Mouse (Mus musculus) neural tube, embryonic 12.5 days (tissue): ENCODE measurements around the gene Slc44a4. TPM values are rescaled to one million over a fixed set of nuclear protein-coding genes. Genes with fewer than 3 reads are reported as not detected.

Experiments
- ATAC-seq: fragments of 200-750 bp; cut with Nextera tagmentation; 2 replicates; pipeline ENCODE4 v1.8.0; 2017; ENCODE audit warnings: low read depth, mild to moderate bottlenecking, moderate TSS enrichment, moderate library complexity; ENCODE audit not compliant: low FRiP score
- H3K27ac ChIP-seq: fragments of 300-500 bp; sonication (generic); 2 replicates; pipeline ENCODE4 v1.5.1; 2016
- H3K27me3 ChIP-seq: fragments of 300-500 bp; sonication (generic); replicated peaks from 2 replicates; pipeline ENCODE4 v1.6.1; 2016; ENCODE audit warnings: mild to moderate bottlenecking
- H3K36me3 ChIP-seq: fragments of 300-500 bp; sonication (generic); 2 replicates; pipeline ENCODE4 v1.6.1; 2016; ENCODE audit warnings: mild to moderate bottlenecking
- H3K4me1 ChIP-seq: fragments of 300-500 bp; sonication (generic); 2 replicates; pipeline ENCODE4 v1.6.1; 2016
- H3K4me2 ChIP-seq: fragments of 300-500 bp; sonication (generic); replicated peaks from 2 replicates; pipeline ENCODE4 v1.6.1; 2016; ENCODE audit warnings: mild to moderate bottlenecking
- H3K4me3 ChIP-seq: fragments of 300-500 bp; sonication (generic); 2 replicates; pipeline ENCODE4 v1.5.1; 2016
- H3K9ac ChIP-seq: fragments of 300-500 bp; sonication (generic); 2 replicates; pipeline ENCODE4 v1.6.1; 2016; ENCODE audit warnings: mild to moderate bottlenecking
- H3K9me3 ChIP-seq: fragments of 300-500 bp; sonication (generic); 2 replicates; pipeline ENCODE4 v1.6.1; 2016; ENCODE audit warnings: mild to moderate bottlenecking
- WGBS: fragments of 180-500 bp; shearing (Covaris S2); methylation state at CpG from one replicate; pipeline ENCODE4 v1.1.7; 2016; 5-methylcytosine and 5-hydroxymethylcytosine counted together
- polyA plus RNA-seq: library from polyadenylated mRNA; unstranded; fragments of >200 nt; fragmentation: Nextera tagmentation; extraction: Ambion mirVana; gene quantifications from 2 replicates; pipeline ENCODE4 v1.2.1, GENCODE M21; 2016

The Slc44a4 gene
- polyA plus RNA-seq, 1 experiment from 2014 or later, result not detected

- ATAC-seq, result peak; percentile 96
- Histone ChIP-seq H3K4me3 (peak within 1 kb of the TSS; percentile 68), H3K36me3 (peaks cover 14% of the 10 kb centered on the region; the same call in 1 of the 2 replicates), H3K9me3 (no peaks in the 10 kb centered on the region), H3K27me3 (no peaks in the 10 kb centered on the region), H3K4me2 (peak within 1 kb of the TSS; percentile 96), H3K27ac (no peak within 1 kb of the TSS), H3K9ac (peak within 1 kb of the TSS; percentile 80), H3K4me1 (peaks cover 11% of the 10 kb centered on the region; the same call in 1 of the 2 replicates)
- under 1% methylated on average over 35 of the region's 38 CpGs for WGBS
Measured at GRCm38 (mm10) chr17:34931061-34931734, 16.9 kb downstream of the Slc44a4 start, which contains the start of gene Neu1. Neu1 (plus strand) TSS chr17:34931253.

DNA sequence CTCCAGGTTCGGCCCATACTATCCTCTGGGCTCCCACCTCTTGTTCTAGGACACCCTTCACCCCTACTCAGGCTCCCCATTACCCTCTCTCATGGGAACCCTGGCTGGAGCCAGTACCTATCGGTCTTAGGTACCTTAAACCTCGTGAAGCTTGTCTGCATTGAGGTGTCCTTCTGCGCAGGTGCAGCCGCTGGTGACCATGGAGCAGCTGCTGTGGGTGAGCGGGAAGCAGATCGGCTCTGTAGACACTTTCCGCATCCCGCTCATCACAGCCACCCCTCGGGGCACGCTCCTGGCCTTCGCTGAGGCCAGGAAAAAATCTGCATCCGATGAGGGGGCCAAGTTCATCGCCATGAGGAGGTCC, 17.5 kb downstream of the Slc44a4 start:
- WGBS, result 11% methylated on average over 14 of the region's 14 CpGs
- peaks cover 11% of the 10 kb centered on the region; the same call in 1 of the 2 replicates for H3K4me1 ChIP-seq
- no peak overlapping the region for H3K27ac ChIP-seq

GRCm38 (mm10) chr17:34932287-34932686, 18.0 kb downstream of the Slc44a4 start:
- Histone ChIP-seq H3K9ac (peak overlapping the region; percentile 80; the same call in 1 of the 2 replicates), H3K4me3 (no peak overlapping the region), H3K36me3 (peaks cover 18% of the 10 kb centered on the region), H3K27me3 (no peaks in the 10 kb centered on the region), H3K4me1 (peaks cover 11% of the 10 kb centered on the region; the same call in 1 of the 2 replicates), H3K27ac (no peak overlapping the region), H3K4me2 (peak overlapping the region; percentile 96), H3K9me3 (no peaks in the 10 kb centered on the region)
- ATAC-seq, result no peak
- WGBS, result 93% methylated on average over 8 of the region's 8 CpGs

More for the DNA sequence above, 17.5 kb downstream of the Slc44a4 start:
- Histone ChIP-seq H3K27me3 (no peaks in the 10 kb centered on the region), H3K9me3 (no peaks in the 10 kb centered on the region), H3K9ac (peak overlapping the region; percentile 80), H3K4me3 (peak overlapping the region; percentile 68), H3K36me3 (peaks cover 18% of the 10 kb centered on the region), H3K4me2 (peak overlapping the region; percentile 96)
- ATAC-seq, result peak; percentile 31

DNA sequence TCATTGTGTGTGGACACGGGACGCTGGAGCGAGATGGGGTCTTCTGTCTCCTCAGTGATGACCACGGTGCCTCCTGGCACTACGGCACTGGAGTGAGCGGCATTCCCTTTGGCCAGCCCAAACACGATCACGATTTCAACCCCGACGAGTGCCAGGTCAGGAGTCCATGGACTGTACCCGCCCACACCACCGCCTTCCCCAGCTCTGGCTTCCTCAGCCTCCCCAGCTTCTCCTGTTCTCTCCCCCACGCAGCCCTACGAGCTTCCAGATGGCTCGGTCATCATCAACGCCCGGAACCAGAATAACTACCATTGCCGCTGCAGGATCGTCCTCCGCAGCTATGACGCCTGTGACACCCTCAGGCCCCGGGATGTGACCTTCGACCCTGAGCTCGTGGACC, 19.8 kb downstream of the Slc44a4 start:
- H3K27me3 ChIP-seq, result no peaks in the 10 kb centered on the region
- no peak overlapping the region for H3K9ac ChIP-seq
- H3K4me1 ChIP-seq, result peaks cover 11% of the 10 kb centered on the region; the same call in 1 of the 2 replicates
- H3K4me3 ChIP-seq, result no peak overlapping the region
- H3K36me3 ChIP-seq, result peaks cover 18% of the 10 kb centered on the region
- H3K4me2 ChIP-seq, result 0 out of 2 replicates have a peak overlapping the region, but pooled peaks have one; percentile 0
- no peaks in the 10 kb centered on the region for H3K9me3 ChIP-seq
- no peak overlapping the region for H3K27ac ChIP-seq
- ATAC-seq, result no peak
- 76% methylated on average over 24 of the region's 24 CpGs for WGBS

- no peak for ATAC-seq
Measured at GRCm38 (mm10) chr17:34934830-34935229, 20.6 kb downstream of the Slc44a4 start.

DNA sequence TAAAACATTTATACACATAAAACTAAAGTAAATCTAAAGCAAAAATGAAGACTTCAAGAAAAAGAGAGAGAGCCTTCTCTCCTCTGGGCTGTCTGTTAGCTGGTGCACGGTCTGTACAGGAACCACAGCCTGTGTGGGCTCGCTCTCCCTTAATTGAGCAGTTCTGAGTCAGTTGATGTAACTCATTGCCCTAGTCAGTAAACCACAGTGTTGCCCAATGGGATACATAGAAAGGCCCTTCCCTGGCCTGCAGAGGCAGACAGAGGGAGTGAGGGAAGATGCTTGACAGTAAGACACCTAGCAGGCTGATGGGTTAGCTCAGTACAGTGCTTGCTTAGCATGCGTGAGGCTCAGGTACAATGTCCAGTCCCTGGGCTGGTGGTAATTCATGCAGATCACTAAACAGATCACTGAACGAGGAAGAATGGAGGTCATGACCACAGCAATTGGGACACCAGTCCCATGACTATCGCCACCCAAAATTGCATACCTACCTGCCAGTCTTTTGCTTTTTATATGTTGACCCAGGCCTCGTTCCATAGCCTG, 23.8 kb downstream of the Slc44a4 start:
- Histone ChIP-seq H3K27me3 (no peaks in the 10 kb centered on the region), H3K4me3 (no peak overlapping the region), H3K36me3 (peaks cover 18% of the 10 kb centered on the region), H3K9ac (no peak overlapping the region), H3K4me1 (peaks cover 5% of the 10 kb centered on the region; the same call in 1 of the 2 replicates), H3K9me3 (no peaks in the 10 kb centered on the region), H3K27ac (no peak overlapping the region), H3K4me2 (no peak overlapping the region)
- ATAC-seq, result no peak
- WGBS, result 83% methylated on average over 6 of the region's 6 CpGs

More at GRCm38 (mm10) chr17:34934830-34935229, 20.6 kb downstream of the Slc44a4 start:
- Histone ChIP-seq H3K36me3 (peaks cover 18% of the 10 kb centered on the region), H3K27me3 (no peaks in the 10 kb centered on the region), H3K4me2 (no peak overlapping the region), H3K4me1 (peaks cover 11% of the 10 kb centered on the region; the same call in 1 of the 2 replicates), H3K9ac (no peak overlapping the region), H3K4me3 (no peak overlapping the region), H3K9me3 (no peaks in the 10 kb centered on the region), H3K27ac (no peak overlapping the region)
- 55% methylated on average over 8 of the region's 8 CpGs for WGBS

- no peak for ATAC-seq
- H3K27ac ChIP-seq, result no peak overlapping the region
- 7% methylated on average over 15 of the region's 15 CpGs for WGBS
- peak overlapping the region; percentile 53 for H3K4me2 ChIP-seq
- 0 out of 2 replicates have a peak overlapping the region, but pooled peaks have one; percentile 18 for H3K9ac ChIP-seq
- H3K4me1 ChIP-seq, result peaks cover 5% of the 10 kb centered on the region; the same call in 1 of the 2 replicates
- H3K27me3 ChIP-seq, result no peaks in the 10 kb centered on the region
- H3K4me3 ChIP-seq, result peak overlapping the region; percentile 5; the same call in 1 of the 2 replicates
- H3K36me3 ChIP-seq, result peaks cover 2% of the 10 kb centered on the region; the same call in 1 of the 2 replicates
- H3K9me3 ChIP-seq, result no peaks in the 10 kb centered on the region
Measured at GRCm38 (mm10) chr17:34941344-34942041, 27.2 kb downstream of the Slc44a4 start.

GRCm38 (mm10) chr17:34943128-34943815, 29.0 kb downstream of the Slc44a4 start:
- Histone ChIP-seq H3K4me1 (peaks cover 5% of the 10 kb centered on the region; the same call in 1 of the 2 replicates), H3K27me3 (no peaks in the 10 kb centered on the region), H3K36me3 (no peaks in the 10 kb centered on the region), H3K27ac (no peak overlapping the region), H3K4me3 (no peak overlapping the region), H3K4me2 (no peak overlapping the region), H3K9ac (no peak overlapping the region), H3K9me3 (no peaks in the 10 kb centered on the region)
- no peak for ATAC-seq
- 77% methylated on average over 4 of the region's 4 CpGs for WGBS

DNA sequence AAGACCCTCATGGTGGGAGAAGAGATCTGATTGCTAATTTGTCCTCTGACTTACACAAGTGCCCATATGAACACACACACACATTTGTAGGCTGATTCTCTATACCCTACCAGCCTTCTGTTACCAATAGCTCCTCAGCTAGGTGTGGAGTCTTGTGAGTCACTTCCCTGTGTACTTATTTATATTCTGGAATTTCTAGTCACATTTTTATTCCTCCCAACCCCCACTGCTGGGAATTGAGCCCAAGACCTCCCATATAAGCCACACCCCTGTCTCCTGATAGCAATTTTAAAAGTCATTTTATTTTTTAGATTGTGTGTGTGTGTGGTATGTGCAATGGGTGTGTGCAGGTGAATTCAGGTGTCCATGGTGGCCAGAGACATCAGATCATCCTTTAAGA, 30.1 kb downstream of the Slc44a4 start:
- Histone ChIP-seq H3K36me3 (peaks cover 1% of the 10 kb centered on the region), H3K27ac (no peak overlapping the region), H3K9ac (no peak overlapping the region), H3K9me3 (no peaks in the 10 kb centered on the region), H3K27me3 (no peaks in the 10 kb centered on the region), H3K4me2 (no peak overlapping the region), H3K4me1 (peaks cover 5% of the 10 kb centered on the region; the same call in 1 of the 2 replicates), H3K4me3 (no peak overlapping the region)
- ATAC-seq, result no peak

- Histone ChIP-seq H3K27me3 (no peaks in the 10 kb centered on the region), H3K4me1 (peaks cover 12% of the 10 kb centered on the region), H3K4me2 (no peak overlapping the region), H3K36me3 (peaks cover 18% of the 10 kb centered on the region), H3K9me3 (no peaks in the 10 kb centered on the region), H3K9ac (no peak overlapping the region), H3K4me3 (no peak overlapping the region), H3K27ac (no peak overlapping the region)
- no peak for ATAC-seq
- WGBS, result 94% methylated on average over 5 of the region's 5 CpGs
Measured at GRCm38 (mm10) chr17:34946486-34947140, 32.3 kb downstream of the Slc44a4 start.

- Histone ChIP-seq H3K9ac (no peak overlapping the region), H3K4me1 (peaks cover 9% of the 10 kb centered on the region; the same call in 1 of the 2 replicates), H3K27ac (no peak overlapping the region), H3K36me3 (peaks cover 18% of the 10 kb centered on the region), H3K27me3 (no peaks in the 10 kb centered on the region), H3K9me3 (no peaks in the 10 kb centered on the region), H3K4me2 (no peak overlapping the region), H3K4me3 (no peak overlapping the region)
- ATAC-seq, result no peak
- 30% methylated on average over 8 of the region's 8 CpGs for WGBS
Measured at GRCm38 (mm10) chr17:34947606-34948005, 33.3 kb downstream of the Slc44a4 start.
